Comparison of ENCODE assay signal across 16 mouse cellular contexts in the genomic region with DNA sequence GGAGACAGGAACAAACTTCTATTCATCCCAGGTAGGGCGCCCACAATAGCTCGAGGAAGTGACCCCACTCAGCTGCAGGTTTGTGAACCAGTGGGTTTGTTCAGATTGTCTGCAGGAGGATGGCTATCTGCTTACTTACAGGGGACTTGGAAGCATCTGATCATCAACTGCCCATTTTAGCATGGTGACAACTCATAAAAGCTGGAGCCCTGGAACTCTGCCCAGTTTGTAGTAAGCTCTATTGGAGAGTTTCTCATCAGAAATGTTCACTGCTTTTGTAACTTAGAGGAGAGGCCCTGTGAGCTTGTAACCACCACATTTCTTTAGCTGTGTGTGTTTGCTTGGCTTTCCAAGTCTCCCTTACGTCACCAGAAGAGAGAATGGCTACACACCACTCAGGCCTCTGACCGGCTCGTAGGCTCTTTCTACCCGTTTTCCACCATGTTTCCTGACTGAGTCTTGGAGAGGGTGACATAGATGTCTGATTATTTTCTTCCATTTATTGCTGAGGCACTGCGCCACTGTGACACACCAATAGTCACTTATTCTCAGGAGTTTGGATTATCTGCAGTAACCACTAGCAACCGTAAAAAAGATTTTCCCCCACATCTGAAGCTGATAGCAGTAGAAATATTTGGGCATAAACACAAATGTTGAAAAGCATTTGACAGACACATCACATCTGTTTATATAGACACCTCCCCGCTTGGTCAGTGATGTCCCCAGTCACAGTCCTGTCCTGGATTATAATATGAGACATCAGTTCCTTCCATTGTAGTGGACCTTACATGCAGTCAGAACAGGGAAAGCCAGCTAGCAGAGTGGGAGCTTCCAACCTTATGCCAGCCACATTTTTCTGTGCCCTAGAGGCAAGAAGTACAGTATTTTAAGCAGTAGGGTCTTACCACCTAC. TPM values are rescaled to one million over a fixed set of nuclear protein-coding genes. Genes with fewer than 3 reads are reported as not detected.
DNase-seq lines count a peak whose midpoint lies in the region; ATAC-seq and TF ChIP-seq lines count a peak whose summit lies in the region.
"Had no signal": no experiment of that assay in that cellular context is flagged by ENCODE, and none has a peak within 500 bp of the region (broad histone marks: within the 10 kb centered on the region; RNA-seq: fewer than 3 reads in every experiment).

No protein-coding gene starts in this region.

- TF ChIP-seq EP300 in liver, postnatal 0 days (IDR thresholded peaks at IDR 0.05; ENCODE audit: low read depth) = no peak

- intact Hi-C loops in left cerebral cortex, postnatal 25 days (cut with DNase I) = no loop called here

- no peak for ATAC-seq in heart, embryonic 11.5 days (replicated peaks; ENCODE audit: insufficient number of reproducible peaks, low FRiP score, low TSS enrichment)
- ATAC-seq in monocyte, adult 5-6 weeks (replicated peaks; ENCODE audit: insufficient number of reproducible peaks, low FRiP score, low TSS enrichment, poor library complexity, severe bottlenecking) = no peak
- ATAC-seq in liver, postnatal 0 days = no peak

- H3K27me3 ChIP-seq in heart, embryonic 11.5 days (ENCODE audit: control insufficient read depth, insufficient read depth, low read length) = no peaks in the 10 kb centered on the region
- no peaks in the 10 kb centered on the region for H3K27me3 ChIP-seq in liver, postnatal 0 days (ENCODE audit: insufficient read depth, low read length)
- H3K27me3 ChIP-seq: heart, embryonic 13.5 days; hindbrain, embryonic 15.5 days; liver, embryonic 13.5 days; midbrain, embryonic 12.5 days; neural tube, embryonic 12.5 days had no signal

- H3K4me2 ChIP-seq in heart, embryonic 11.5 days = no peak overlapping the region
- H3K4me2 ChIP-seq in liver, postnatal 0 days (ENCODE audit: low read depth, low read length) = no peak overlapping the region
- H3K4me2 ChIP-seq: heart, embryonic 13.5 days; hindbrain, embryonic 15.5 days; liver, embryonic 13.5 days; midbrain, embryonic 12.5 days; neural tube, embryonic 12.5 days had no signal

- TF ChIP-seq CTCF in liver, postnatal 0 days (IDR thresholded peaks at IDR 0.05; ENCODE audit: low read depth) = no peak

- peak; percentile 32 for DNase-seq in heart, postnatal 4 days
- DNase-seq in urinary bladder, postnatal 14 days (ENCODE audit: low spot score) = peak; percentile 16
- DNase-seq in urinary bladder, adult 2 months (ENCODE audit: low spot score) = no peak
- DNase-seq in left cerebral cortex, postnatal 25 days (ENCODE audit: low spot score in 2 of 2) = peak; percentile 38 to 67
- DNase-seq in liver, postnatal 0 days = no peak
- DNase-seq: cerebellum, postnatal 36 days; kidney, adult 8-10 months; liver, embryonic 13.5 days had no signal

- H3K4me1 ChIP-seq in heart, embryonic 11.5 days (ENCODE audit: control insufficient read depth, insufficient read depth, low read length) = no peaks in the 10 kb centered on the region
- H3K4me1 ChIP-seq in liver, postnatal 0 days (ENCODE audit: insufficient read depth) = no peaks in the 10 kb centered on the region
- H3K4me1 ChIP-seq: hindbrain, embryonic 15.5 days; midbrain, embryonic 12.5 days; neural tube, embryonic 12.5 days had no signal

- no peaks in the 10 kb centered on the region for H3K9me3 ChIP-seq in heart, embryonic 11.5 days (replicated peaks; ENCODE audit: control insufficient read depth, low read length)
- H3K9me3 ChIP-seq in liver, postnatal 0 days (ENCODE audit: low read length) = no peaks in the 10 kb centered on the region
- H3K9me3 ChIP-seq: heart, embryonic 13.5 days; hindbrain, embryonic 15.5 days; liver, embryonic 13.5 days; midbrain, embryonic 12.5 days; neural tube, embryonic 12.5 days had no signal

- H3K9ac ChIP-seq in heart, embryonic 11.5 days (ENCODE audit: low read depth, low read length) = no peak overlapping the region
- H3K9ac ChIP-seq in liver, postnatal 0 days (replicated peaks) = no peak overlapping the region
- H3K9ac ChIP-seq: heart, embryonic 13.5 days; hindbrain, embryonic 15.5 days; liver, embryonic 13.5 days; midbrain, embryonic 12.5 days; neural tube, embryonic 12.5 days had no signal

- H3K27ac ChIP-seq in heart, embryonic 11.5 days (ENCODE audit: low read depth, low read length) = no peak overlapping the region
- H3K27ac ChIP-seq in liver, postnatal 0 days (ENCODE audit: low read depth) = no peak overlapping the region
- H3K27ac ChIP-seq: heart, embryonic 13.5 days; hindbrain, embryonic 15.5 days; left cerebral cortex, adult 2 months; liver, embryonic 13.5 days; midbrain, embryonic 12.5 days; neural tube, embryonic 12.5 days; stomach, postnatal 0 days had no signal

- WGBS in heart, embryonic 11.5 days (ENCODE audit: insufficient replicate concordance) = 86% methylated on average over 9 of the region's 9 CpGs
- whole genome bisulfite sequencing in liver, postnatal 0 days (ENCODE audit: insufficient replicate concordance) = 81% methylated on average over 9 of the region's 9 CpGs

- no peak overlapping the region for H3K4me3 ChIP-seq in heart, embryonic 11.5 days (ENCODE audit: low read depth, low read length)
- H3K4me3 ChIP-seq in liver, postnatal 0 days (ENCODE audit: low read depth, low read length) = no peak overlapping the region
- H3K4me3 ChIP-seq: heart, embryonic 13.5 days; hindbrain, embryonic 15.5 days; left cerebral cortex, adult 2 months; liver, embryonic 13.5 days; midbrain, embryonic 12.5 days; neural tube, embryonic 12.5 days had no signal

- H3K36me3 ChIP-seq in heart, embryonic 11.5 days (ENCODE audit: control insufficient read depth, insufficient read depth, low read length) = peaks cover 7% of the 10 kb centered on the region
- peaks cover 35% of the 10 kb centered on the region for H3K36me3 ChIP-seq in liver, postnatal 0 days (replicated peaks; ENCODE audit: insufficient read depth, low read length)

RNA-seq across cellular contexts. Expression of a gene that starts 22.0 kb away (rescaled TPM):
- 10 to 100 TPM; 18.6 to 21.8 TPM for total RNA-seq in heart, postnatal 4 days (2021)
- polyA plus RNA-seq in heart, embryonic 11.5 days (2014; fragmentation: Nextera tagmentation; extraction: Ambion mirVana) = 12.7 and 21.1 TPM in 2 replicates
- 17.6 and 17.8 TPM in 2 replicates for polyA plus RNA-seq in urinary bladder, adult 2 months (2012; rRNA removed)
- 10 to 100 TPM; 25.5 to 27.1 TPM for total RNA-seq in left cerebral cortex, postnatal 25 days (2021)
- 24.2 to 56.5 TPM (median 40.6 TPM) in 3 replicates for total RNA-seq in monocyte, adult 5-6 weeks (2017)
- 5.3 TPM in 2 replicates for polyA plus RNA-seq in liver, postnatal 0 days (2015; fragmentation: Nextera tagmentation; extraction: Ambion mirVana)

Comparison
In these comparisons a context has a peak if more than half of its experiments do, and no peak if none do; other contexts are left out.
1. DNase-seq: peak in heart, postnatal 4 days (single experiment), urinary bladder, postnatal 14 days (single experiment) and left cerebral cortex, postnatal 25 days (2 of 2); none in urinary bladder, adult 2 months (single experiment) and liver, postnatal 0 days (single experiment).